Mouse (Mus musculus): ENCODE data around the gene Gm20518.

Gm20518 gene

DNA sequence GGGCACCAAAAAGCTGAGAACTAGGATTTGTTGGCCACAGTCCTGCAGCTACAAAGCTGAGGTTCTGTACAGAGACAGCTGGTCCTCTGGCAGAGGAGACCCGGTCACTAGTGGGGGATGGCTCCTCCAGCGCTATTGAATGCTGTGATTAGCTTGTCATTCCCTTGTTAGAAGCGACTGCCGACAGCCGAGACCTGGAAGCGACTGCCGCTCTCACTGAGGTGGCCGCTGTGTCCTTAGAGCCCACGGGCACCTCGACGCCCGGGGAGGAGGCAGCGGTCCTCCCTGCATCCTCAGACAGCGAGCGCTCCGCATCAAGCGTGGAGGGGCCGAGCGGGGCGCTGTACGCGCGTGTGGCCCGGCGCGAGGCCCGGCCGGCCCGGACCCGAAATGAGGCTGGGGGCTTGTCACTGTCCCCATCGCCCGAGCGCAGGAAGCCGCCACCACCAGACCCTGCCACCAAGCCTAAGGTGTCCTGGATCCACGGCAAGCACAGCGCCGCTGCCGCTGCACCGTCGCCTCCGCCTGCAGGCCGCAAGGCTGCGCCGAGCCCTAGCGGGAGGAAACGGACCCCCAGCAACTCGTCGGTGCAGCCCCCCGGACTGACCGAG lies 84.8 kb downstream of the Gm20518 start:
- no peak for DNase-seq (ENCODE audit: low spot score in 2 of 2)

DNA sequence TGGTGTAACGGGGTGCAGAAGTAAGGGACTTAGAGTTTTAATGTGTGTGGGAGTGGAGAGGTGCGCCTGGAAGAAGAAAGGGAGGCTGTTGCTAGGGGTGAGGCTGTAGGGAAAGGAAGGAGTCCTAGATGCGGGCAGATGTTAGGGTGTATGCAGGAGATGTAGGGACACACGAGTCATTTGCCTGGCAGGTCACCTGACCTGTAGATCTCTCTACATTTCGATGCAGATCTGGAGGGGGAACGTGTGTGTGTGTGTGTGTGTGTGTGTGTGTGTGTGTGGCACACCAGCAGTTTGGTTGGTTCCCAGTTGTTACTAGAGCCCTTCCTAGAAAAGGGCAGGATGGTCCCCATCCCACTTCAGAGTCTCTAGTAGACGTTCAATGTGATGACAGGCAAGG lies 86.5 kb downstream of the Gm20518 start:
- no peak for DNase-seq (ENCODE audit: low spot score in 2 of 2)

DNA sequence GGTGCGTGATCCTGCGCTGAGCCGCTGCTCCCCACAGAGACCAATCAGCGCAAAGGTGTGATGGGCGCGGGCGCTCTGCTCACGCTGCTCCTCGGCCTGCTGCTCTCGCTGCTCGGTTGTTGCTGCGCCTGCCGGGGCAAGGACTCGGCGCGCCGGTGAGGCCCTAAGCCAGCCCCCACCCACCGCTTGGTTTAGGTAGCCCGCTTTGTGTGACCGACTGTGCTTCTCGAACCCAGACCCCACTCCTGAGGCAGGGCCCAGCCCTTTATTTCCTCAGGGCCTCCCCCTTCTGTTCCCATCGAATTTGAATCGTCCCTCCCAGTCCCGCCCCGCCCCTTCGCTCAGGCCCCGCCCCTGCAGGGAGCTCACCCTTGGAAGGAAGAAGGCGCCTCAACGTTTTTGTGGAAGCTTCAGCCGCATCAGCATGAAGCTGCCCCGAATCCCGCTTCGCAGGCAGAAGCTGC lies 87.0 kb downstream of the Gm20518 start:
- DNase-seq (ENCODE audit: low spot score in 2 of 2) = no peak

DNA sequence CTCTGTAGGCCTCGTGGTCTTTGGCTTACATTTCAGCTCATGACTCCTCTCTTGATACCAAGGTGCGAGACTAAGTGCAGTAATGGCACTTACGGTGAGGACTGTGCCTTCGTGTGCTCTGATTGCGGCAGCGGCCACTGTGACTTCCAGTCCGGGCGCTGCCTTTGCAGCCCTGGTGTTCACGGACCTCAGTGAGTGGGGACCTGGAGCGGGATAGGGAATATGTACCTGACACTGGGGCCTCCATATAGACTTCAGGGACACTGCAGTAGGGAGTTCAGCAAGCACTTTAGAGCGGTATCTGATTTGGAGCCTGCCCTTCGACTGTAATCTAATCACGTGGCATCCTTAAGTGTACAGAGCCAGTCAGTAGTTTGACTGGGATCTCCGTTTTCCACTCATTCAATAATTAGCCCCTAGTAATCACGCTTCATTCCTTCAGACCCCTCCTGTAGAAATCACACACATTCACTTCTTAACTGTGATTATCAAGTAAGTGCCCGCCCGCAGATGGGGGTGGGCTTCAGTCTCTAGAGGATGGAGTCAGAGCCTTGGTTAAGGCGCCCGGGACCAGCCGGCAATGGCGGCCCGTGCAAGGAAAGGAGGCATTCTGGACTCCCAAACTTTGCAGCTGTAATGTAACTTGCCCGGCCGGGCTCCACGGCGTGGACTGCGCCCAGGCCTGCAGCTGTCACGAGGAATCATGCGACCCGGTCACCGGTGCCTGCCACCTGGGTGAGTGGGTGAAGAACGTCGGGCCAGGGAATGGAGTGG lies 87.6 kb downstream of the Gm20518 start:
- no peak for DNase-seq (ENCODE audit: low spot score in 2 of 2)

DNA sequence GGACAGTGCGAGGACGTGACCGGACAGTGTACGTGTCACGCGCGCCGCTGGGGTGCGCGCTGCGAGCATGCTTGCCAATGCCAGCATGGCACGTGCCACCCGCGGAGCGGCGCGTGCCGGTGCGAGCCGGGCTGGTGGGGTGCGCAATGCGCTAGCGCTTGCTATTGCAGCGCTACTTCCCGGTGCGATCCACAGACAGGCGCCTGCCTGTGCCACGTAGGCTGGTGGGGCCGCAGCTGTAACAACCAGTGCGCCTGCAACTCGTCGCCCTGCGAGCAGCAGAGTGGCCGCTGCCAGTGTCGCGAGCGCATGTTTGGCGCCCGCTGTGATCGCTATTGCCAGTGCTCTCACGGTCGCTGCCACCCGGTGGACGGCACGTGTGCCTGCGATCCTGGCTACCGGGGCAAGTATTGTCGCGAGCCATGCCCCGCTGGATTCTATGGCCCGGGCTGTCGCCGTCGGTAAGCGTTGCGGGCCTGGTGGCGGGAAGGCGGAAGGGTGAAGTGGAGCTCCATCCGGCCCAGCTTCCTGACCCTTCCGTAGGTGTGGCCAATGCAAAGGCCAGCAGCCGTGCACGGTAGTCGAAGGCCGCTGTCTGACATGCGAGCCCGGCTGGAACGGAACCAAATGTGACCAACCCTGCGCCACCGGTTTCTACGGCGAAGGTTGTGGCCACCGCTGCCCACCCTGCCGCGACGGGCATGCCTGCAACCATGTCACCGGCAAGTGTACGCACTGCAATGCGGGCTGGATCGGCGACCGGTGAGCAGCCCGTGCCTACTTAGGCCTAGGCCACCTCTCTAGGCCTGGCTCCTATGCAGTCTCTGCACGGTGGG lies 88.4 kb downstream of the Gm20518 start:
- peak; percentile 54 to 55 for DNase-seq (ENCODE audit: low spot score in 2 of 2)

DNA sequence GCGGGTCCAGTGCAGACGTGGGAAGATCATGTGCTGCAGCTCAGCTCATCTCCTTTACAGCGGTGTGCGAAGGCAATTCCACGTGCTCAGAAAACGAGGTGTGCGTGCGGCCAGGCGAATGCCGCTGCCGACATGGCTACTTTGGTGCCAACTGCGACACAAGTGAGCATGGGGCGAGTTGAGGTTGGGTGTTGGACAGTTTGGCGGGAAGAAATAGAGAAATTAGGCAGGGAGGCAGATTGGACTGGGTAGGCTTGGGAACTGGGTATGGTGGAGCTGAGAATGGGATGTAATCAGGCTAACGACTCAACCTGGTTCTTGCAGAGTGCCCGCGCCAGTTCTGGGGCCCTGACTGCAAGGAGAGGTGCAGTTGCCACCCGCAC lies 89.0 kb downstream of the Gm20518 start:
- no peak for DNase-seq (ENCODE audit: low spot score in 2 of 2)

DNA sequence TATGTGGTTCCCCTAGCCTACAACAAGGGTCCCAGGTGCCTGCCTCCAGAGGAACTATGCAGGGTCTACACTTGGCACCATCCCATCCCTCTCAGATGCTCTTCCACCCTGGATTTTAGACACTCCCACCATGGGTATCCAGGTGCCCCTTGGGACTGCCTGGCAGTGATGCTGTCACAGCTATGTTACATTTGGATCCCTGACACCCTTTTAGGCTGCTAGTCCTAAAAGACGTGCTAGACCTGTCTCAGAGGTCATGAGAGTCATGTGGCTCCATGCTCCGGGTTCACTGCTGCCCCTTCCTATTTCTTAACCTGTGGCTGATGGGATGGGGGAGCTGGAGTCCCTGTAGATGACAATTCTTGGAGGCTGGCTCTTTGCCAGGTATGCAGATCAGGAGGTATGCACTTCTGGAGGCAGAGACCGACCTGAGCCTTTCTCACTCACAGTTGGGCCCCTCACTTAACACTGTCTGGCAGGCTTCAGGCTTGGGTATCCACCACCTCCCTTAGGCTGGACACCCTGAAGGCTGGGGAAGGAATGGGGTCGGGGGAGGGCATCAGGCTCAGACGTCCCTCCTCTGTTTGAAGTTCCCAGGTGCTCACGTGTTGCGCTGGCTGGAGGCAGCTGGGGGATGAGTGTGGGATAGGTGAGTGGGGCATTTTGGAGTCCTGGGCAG lies 89.6 kb downstream of the Gm20518 start:
- no peak for DNase-seq (ENCODE audit: low spot score in 2 of 2)

DNA sequence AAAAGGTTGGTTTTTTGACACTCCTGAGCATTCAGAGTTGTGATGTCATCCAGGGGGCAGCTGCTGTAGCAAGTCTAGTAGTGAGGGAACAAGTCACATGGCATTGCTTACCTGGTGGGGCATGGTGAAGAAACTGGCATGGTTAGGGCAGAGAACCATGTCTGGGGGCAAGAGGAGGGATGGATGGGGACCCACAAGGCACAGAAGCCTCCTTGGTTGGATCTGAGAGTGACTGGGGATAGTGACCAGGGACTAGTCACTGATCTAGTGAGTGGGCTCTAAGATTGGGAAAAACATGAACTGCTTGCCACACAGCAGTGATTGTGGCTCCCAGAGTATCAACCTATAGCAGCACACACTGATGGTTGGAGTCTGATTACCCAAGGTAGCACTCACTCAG lies 91.9 kb downstream of the Gm20518 start:
- DNase-seq (ENCODE audit: low spot score in 2 of 2) = no peak

DNA sequence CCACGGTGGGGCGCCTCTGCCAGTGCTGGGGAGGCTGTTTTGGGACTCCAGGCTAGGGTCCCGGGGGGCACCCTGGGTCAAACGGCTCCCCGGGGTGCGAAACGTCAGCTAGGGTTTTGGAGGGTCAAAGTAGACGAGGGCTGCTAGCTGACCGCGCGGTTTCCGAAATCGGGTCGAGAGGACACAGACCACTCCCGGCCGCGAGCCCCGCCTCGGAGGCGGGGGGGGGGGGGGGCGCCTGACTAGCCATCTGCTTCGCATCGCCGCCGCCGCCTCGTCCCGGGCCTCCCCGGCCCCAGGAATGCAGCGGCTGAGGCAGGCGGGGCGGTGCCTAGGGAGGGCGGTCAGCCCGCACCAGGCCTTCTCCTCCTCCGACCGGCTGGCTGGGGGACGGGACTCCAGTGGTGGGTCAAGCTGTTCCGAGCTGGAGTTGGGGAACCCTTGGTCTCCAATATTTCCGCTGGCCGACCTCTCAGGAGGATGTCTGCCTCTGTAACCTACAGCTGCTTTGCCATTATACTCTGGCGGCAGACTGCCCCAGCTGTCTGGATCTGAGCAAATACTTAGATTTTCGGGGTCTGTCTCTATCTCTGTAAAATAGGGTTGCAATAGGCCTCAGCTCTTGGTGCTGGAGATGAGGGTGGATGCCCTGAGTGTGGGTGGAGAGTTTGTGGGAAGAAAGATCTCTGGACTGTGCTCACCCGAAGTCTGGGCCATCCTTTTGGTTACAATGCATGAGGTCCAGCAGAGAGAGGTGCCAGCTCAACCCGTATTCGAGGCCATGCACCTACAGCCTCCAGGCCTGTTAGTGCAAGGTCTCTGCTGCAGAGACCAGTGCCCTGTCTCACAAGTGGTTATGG lies 92.9 kb downstream of the Gm20518 start:
- no peak for DNase-seq (ENCODE audit: low spot score in 2 of 2)

DNA sequence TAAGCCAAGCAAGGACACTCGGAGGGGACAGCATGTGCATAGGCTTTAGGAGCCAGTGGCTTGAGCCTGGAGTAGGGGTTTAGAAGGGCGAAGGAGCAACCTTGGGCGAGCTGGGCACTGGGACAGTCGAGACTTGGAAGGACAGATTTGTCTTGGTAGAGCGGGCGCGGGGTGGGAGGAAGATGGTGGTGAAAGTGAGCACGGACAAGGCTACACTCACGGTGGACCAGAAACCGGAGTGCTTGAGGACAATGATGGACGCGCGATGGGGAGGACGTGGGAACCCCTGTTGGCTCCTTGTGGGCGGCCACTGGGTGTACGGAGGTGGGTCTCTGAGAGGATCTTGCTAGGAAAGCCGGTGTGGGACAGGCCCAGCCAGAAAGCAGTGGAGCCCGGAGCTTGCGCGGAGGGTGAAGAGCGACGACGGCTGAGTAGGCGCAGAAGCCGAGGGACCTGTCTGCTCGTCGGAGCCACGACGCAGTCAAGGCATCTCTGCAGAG lies 93.6 kb downstream of the Gm20518 start:
- no peak for DNase-seq (ENCODE audit: low spot score in 2 of 2)

DNA sequence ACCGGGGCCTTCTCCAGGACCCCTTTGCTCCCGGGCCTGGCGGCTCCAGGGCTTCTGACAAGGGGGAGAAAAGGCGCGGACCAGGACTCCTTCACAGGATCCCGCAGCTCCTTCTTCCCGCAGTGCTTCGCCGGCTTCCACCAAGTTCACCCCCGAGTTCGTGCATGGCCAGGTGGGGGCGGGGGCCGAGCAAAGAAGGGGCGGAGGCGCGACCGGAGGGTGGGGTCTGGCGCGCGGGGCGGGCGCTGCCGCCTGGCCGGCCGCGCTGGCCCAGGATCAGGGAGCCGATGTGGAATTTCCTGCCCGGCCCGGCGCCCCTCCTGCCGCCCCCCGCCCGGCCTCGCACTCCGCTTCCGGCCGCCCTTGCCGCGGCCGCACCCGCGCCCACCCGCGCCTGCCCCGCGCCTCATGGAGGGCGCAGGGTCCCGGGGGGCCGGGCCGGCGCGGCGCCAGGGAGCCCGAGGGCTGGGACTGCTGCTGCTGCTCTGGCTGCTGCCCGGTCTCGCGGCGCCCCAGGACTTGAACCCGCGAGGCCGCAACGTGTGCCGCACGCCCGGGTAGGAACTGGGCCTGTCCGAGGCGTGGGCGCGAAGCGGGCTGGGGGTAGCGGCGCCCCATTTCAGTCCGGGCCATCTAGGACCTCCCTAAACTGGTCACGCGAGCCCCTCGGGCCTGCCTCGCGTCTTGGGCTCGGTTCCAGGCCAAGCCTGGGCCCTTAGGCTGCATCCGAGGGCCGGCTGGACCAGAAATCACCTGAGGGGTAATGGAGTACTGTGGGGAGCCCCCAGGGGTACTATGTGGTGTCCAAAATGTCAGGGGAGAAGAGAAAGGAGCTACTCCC lies 94.3 kb downstream of the Gm20518 start, which contains the start of gene Scarf2:
TSS of gene Scarf2 (plus strand) at position 312 of the 841 bp plus-strand sequence.
- DNase-seq (ENCODE audit: low spot score in 2 of 2) = no peak

DNA sequence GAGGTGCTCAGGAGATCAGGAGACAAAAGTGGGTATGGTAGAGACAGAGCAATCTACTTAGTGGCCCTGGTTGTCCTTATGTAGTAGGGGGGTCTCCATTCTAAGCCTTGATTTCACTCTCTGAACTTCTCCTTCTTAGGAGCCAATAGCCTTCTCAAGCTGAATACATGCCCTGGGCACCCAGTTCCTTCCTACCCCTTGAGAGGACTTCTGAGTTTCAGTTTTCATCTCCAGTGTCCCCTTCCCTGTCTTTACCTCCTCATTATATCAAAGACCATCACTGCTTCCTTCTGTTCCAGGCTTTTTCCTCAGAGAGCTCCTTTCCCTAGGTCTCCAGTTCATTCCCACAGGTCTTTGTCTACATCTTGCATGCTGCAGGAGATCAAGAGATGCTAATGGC lies 95.0 kb downstream of the Gm20518 start:
- DNase-seq (ENCODE audit: low spot score in 2 of 2) = no peak

DNA sequence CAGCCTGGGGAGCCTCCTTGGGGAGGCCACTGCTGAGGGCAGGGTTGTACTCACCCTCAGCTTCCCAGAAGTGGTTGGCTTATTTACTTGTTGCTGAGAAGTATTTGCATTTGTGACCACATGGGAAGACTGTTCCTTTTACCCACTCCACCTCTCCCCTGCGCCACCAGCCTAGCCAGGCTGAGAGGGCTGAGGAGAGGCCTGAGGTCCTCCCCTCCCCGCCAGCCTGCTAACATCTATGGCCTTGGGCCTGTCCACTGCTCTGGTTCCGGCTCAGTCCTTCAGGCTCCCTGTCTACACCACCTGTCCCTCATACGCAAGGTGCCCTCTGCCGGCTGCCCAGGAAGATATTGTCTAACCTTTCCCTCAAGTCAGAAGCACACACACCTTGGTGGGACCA lies 95.8 kb downstream of the Gm20518 start:
- DNase-seq (ENCODE audit: low spot score in 2 of 2) = no peak

DNA sequence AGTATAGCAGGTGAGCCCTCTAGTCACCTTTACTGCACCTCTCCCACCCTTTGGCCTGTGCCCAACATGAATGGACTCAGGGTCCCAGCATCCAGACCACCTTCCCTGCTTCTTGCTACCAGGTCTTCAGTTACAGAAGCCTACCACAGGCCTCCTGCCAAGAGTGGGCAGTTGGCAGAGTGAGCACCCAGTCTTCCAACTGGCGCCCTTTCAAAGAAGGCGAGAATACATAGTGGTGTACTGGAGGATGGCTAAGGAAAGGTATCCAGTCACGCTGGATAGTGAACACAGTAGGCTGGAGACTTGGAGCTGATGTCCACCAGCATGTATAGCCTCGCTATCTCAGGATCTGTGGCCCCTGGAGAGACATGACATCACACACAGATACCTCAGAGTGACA lies 97.4 kb downstream of the Gm20518 start:
- no peak for DNase-seq (ENCODE audit: low spot score in 2 of 2)

DNA sequence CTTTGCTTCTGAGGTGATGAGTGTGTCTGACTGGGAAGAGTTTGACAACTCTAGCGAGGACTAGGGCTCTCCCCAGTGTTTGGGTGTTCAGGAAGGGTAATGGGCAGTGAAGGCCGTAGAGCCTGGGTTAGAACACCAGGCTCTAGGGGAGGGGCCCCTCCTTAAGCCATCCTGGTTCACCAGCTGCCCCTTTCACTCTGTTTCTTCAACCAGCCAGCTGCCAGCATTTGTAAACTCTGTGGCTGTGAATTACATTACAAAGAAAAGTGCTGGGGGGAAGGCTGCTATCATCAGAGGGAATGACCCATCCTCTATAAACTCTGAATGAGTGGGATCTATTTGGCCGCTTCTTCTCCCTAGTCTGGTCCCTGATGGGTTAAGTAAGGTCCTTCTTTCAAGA lies 98.7 kb downstream of the Gm20518 start:
- no peak for DNase-seq (ENCODE audit: low spot score in 2 of 2)

DNA sequence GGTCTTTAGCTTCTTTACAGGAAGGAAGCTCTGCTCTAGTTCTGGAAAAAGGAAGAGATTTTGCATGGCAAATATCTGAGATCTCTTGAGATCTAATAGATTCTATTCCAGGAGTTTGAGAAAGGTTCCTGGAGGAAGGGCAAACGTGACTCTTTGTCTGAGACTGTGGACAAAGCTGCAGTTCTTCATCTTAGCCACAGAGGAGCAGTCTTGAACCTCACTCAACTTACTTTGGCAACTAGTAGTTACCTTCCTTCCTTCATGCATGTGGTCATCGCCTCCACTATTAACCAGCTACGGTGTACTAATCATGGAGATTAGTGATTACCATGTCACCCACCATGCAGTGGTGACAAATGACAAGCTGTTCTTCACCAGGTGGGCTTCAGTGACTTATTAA lies 106.1 kb downstream of the Gm20518 start:
- no peak for DNase-seq (ENCODE audit: low spot score in 2 of 2)

Data from right cerebral cortex, postnatal 36 days (tissue).